Comparison of ENCODE assay signal across 27 mouse cellular contexts in the genomic region with DNA sequence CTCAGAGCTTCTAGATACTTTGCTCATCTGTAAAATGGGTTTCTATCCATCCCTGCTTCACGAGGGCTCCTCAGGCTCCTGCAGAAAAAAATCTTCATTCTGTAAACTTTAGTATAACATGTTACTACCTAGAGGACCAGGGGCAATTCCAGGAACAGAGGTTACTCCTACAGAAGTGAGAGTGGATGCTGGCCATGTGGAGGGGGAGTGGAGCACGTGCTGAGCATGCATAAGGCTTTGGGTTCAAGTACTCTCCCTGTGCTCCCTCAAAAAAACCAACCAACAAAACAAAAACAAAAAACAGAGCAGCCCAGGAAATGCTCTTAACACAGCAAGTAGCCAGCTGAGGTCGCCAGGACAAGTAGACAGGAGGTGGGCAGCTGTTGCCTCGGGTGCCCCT. TPM values are rescaled to one million over a fixed set of nuclear protein-coding genes. Genes with fewer than 3 reads are reported as not detected.
A peak's percentile ranks its signal among the peaks of the same experiment; 100 is the strongest.
DNase-seq lines count a peak whose midpoint lies in the region; ATAC-seq and TF ChIP-seq lines count a peak whose summit lies in the region.
"Had no signal": no experiment of that assay in that cellular context is flagged by ENCODE, and none has a peak within 500 bp of the region (broad histone marks: within the 10 kb centered on the region; RNA-seq: fewer than 3 reads in every experiment).

No protein-coding gene starts in this region.

- TF ChIP-seq POLR2A in small intestine, adult 2 months (IDR thresholded peaks at IDR 0.05; ENCODE audit: low read depth, low read length) = no peak

- TF ChIP-seq CTCF in small intestine, adult 2 months (IDR thresholded peaks at IDR 0.05; ENCODE audit: extremely low read depth, insufficient read length, insufficient replicate concordance, low read depth, low read length) = no peak

- H3K27me3 ChIP-seq in heart, embryonic 11.5 days (ENCODE audit: control insufficient read depth, insufficient read depth, low read length) = no peaks in the 10 kb centered on the region
- H3K27me3 ChIP-seq in kidney, embryonic 16.5 days (ENCODE audit: insufficient read depth, low read length) = no peaks in the 10 kb centered on the region
- H3K27me3 ChIP-seq in limb, embryonic 10.5 days (ENCODE audit: low read depth, poor library complexity, severe bottlenecking) = no peaks in the 10 kb centered on the region
- 0 out of 2 replicates have a peak, but pooled peaks cover 4% of the 10 kb centered on the region for H3K27me3 ChIP-seq in small intestine, adult 2 months (ENCODE audit: control insufficient read depth, insufficient read depth, low read length)
- H3K27me3 ChIP-seq: heart, embryonic 13.5 days; Patski had no signal

- no peaks in the 10 kb centered on the region for H3K36me3 ChIP-seq in heart, embryonic 11.5 days (ENCODE audit: control insufficient read depth, insufficient read depth, low read length)
- no peaks in the 10 kb centered on the region for H3K36me3 ChIP-seq in kidney, embryonic 16.5 days (ENCODE audit: insufficient read depth, low read length)
- no peaks in the 10 kb centered on the region for H3K36me3 ChIP-seq in limb, embryonic 10.5 days
- H3K36me3 ChIP-seq in small intestine, adult 2 months (ENCODE audit: control insufficient read depth, insufficient read depth, low read length) = no peaks in the 10 kb centered on the region
- H3K36me3 ChIP-seq: forebrain, embryonic 10.5 days; G1E; heart, embryonic 13.5 days had no signal

- WGBS in heart, embryonic 11.5 days (ENCODE audit: insufficient replicate concordance) = 74% methylated on average over 4 of the region's 4 CpGs
- 40% methylated on average over 4 of the region's 4 CpGs for WGBS in kidney, embryonic 16.5 days
- 64% methylated on average over 4 of the region's 4 CpGs for WGBS in limb, embryonic 10.5 days
- 71% methylated on average over 4 of the region's 4 CpGs for WGBS in small intestine, adult 2 months

- no peaks in the 10 kb centered on the region for H3K9me3 ChIP-seq in heart, embryonic 11.5 days (replicated peaks; ENCODE audit: control insufficient read depth, low read length)
- no peaks in the 10 kb centered on the region for H3K9me3 ChIP-seq in kidney, embryonic 16.5 days (ENCODE audit: low read length)
- H3K9me3 ChIP-seq in limb, embryonic 10.5 days (replicated peaks) = no peaks in the 10 kb centered on the region
- H3K9me3 ChIP-seq: forebrain, embryonic 10.5 days; forebrain, embryonic 13.5 days; G1E; heart, embryonic 13.5 days had no signal

- H3K4me3 ChIP-seq in heart, embryonic 11.5 days (ENCODE audit: low read depth, low read length) = no peak overlapping the region
- H3K4me3 ChIP-seq in kidney, embryonic 16.5 days (ENCODE audit: low read length) = no peak overlapping the region
- H3K4me3 ChIP-seq in limb, embryonic 10.5 days = no peak overlapping the region
- no peak overlapping the region for H3K4me3 ChIP-seq in small intestine, adult 2 months (ENCODE audit: low read depth, low read length)
- H3K4me3 ChIP-seq: forebrain, embryonic 10.5 days; forebrain, embryonic 13.5 days; heart, embryonic 13.5 days had no signal

- no peak overlapping the region for H3K4me2 ChIP-seq in heart, embryonic 11.5 days
- no peak overlapping the region for H3K4me2 ChIP-seq in kidney, embryonic 16.5 days (replicated peaks; ENCODE audit: low read depth, low read length)
- H3K4me2 ChIP-seq: forebrain, embryonic 13.5 days; heart, embryonic 13.5 days; hindbrain, embryonic 14.5 days had no signal

- ATAC-seq in heart, embryonic 11.5 days (replicated peaks; ENCODE audit: insufficient number of reproducible peaks, low FRiP score, low TSS enrichment) = no peak
- ATAC-seq in kidney, embryonic 16.5 days (ENCODE audit: low FRiP score, low TSS enrichment) = no peak
- ATAC-seq: forebrain, embryonic 13.5 days; forebrain, embryonic 16.5 days had no signal

- peaks cover 59% of the 10 kb centered on the region for H3K4me1 ChIP-seq in heart, embryonic 11.5 days (ENCODE audit: control insufficient read depth, insufficient read depth, low read length)
- H3K4me1 ChIP-seq in kidney, embryonic 16.5 days (ENCODE audit: insufficient read depth, low read length) = peaks cover 84% of the 10 kb centered on the region
- H3K4me1 ChIP-seq in limb, embryonic 10.5 days = peaks cover 88% of the 10 kb centered on the region
- peaks cover 8% of the 10 kb centered on the region for H3K4me1 ChIP-seq in small intestine, adult 2 months (ENCODE audit: control insufficient read depth, insufficient read depth, insufficient read length, low read length)

- peak; percentile 91 for DNase-seq in heart, adult 11 months
- DNase-seq in kidney, adult 11 months = no peak
- no peak for DNase-seq in limb, embryonic 10.5 days (ENCODE audit: low spot score)
- DNase-seq in adrenal gland, postnatal 14 days = no peak
- DNase-seq: B cell, adult 2 months; cerebellum, adult 11-12 months; cerebellum, adult 8-10 months; cerebellum, postnatal 36 days; embryo, embryonic 11 days had no signal

- H3K9ac ChIP-seq in heart, embryonic 11.5 days (ENCODE audit: low read depth, low read length) = no peak overlapping the region
- no peak overlapping the region for H3K9ac ChIP-seq in kidney, embryonic 16.5 days (replicated peaks; ENCODE audit: low read length)
- H3K9ac ChIP-seq: forebrain, embryonic 13.5 days; hindbrain, embryonic 14.5 days had no signal

- no peak overlapping the region for H3K27ac ChIP-seq in heart, embryonic 11.5 days (ENCODE audit: low read depth, low read length)
- H3K27ac ChIP-seq in kidney, embryonic 16.5 days (ENCODE audit: low read length) = peak overlapping the region; percentile 73; the same call in 1 of the 2 replicates
- peak overlapping the region; percentile 59 for H3K27ac ChIP-seq in limb, embryonic 10.5 days
- peak overlapping the region; percentile 7; the same call in 1 of the 2 replicates for H3K27ac ChIP-seq in small intestine, adult 2 months (ENCODE audit: insufficient read depth, low read depth, low read length)
- H3K27ac ChIP-seq: forebrain, embryonic 10.5 days; forebrain, embryonic 13.5 days; heart, embryonic 13.5 days; hindbrain, embryonic 14.5 days had no signal

RNA-seq across cellular contexts. Expression of gene Sema4c, which starts 5.5 kb away (rescaled TPM):
- polyA plus RNA-seq in heart, embryonic 11.5 days (2014; fragmentation: Nextera tagmentation; extraction: Ambion mirVana) = 0.96 and 2.1 TPM in 2 replicates
- 21.4 and 21.9 TPM in 2 replicates for polyA plus RNA-seq in kidney, embryonic 16.5 days (2015; fragmentation: Nextera tagmentation; extraction: Ambion mirVana)
- 28.5 and 34.2 TPM in 2 replicates for polyA plus RNA-seq in limb, embryonic 10.5 days (2016; fragmentation: Nextera tagmentation; extraction: Ambion mirVana)
- polyA plus RNA-seq in small intestine, adult 2 months (2012; rRNA removed) = 3.4 and 6.0 TPM in 2 replicates
- total RNA-seq in adrenal gland, postnatal 14 days (2021) = 20.7 and 27.9 TPM in 2 replicates
- polyA plus RNA-seq: G1E had no signal

RNA-seq across cellular contexts. Expression of gene Ankrd39, which starts 16.4 kb away (rescaled TPM):
- polyA plus RNA-seq in heart, embryonic 11.5 days (2014; fragmentation: Nextera tagmentation; extraction: Ambion mirVana) = 19.9 and 25.1 TPM in 2 replicates
- polyA plus RNA-seq in kidney, embryonic 16.5 days (2015; fragmentation: Nextera tagmentation; extraction: Ambion mirVana) = 29.2 and 30.0 TPM in 2 replicates
- 19.5 and 20.3 TPM in 2 replicates for polyA plus RNA-seq in limb, embryonic 10.5 days (2016; fragmentation: Nextera tagmentation; extraction: Ambion mirVana)
- 10.3 and 13.5 TPM in 2 replicates for polyA plus RNA-seq in small intestine, adult 2 months (2012; rRNA removed)
- total RNA-seq in adrenal gland, postnatal 14 days (2021) = 11.7 and 15.3 TPM in 2 replicates

RNA-seq across cellular contexts. Expression of gene Gm42417, which starts 24.4 kb away (rescaled TPM):
- 0.44 TPM in 1 of 2 replicates, not detected in the other for polyA plus RNA-seq in heart, embryonic 11.5 days (2014; fragmentation: Nextera tagmentation; extraction: Ambion mirVana)
- polyA plus RNA-seq in kidney, embryonic 16.5 days (2015; fragmentation: Nextera tagmentation; extraction: Ambion mirVana) = 0.30 and 1.5 TPM in 2 replicates
- 0.39 TPM in 1 of 2 replicates, not detected in the other for polyA plus RNA-seq in limb, embryonic 10.5 days (2016; fragmentation: Nextera tagmentation; extraction: Ambion mirVana)
- polyA plus RNA-seq in small intestine, adult 2 months (2012; rRNA removed) = not detected in 2 replicates
- 2.1 TPM in 1 of 2 replicates, not detected in the other for total RNA-seq in adrenal gland, postnatal 14 days (2021)
- total RNA-seq: adrenal gland, adult 18-20 months; adrenal gland, postnatal 4 days; G1E had no signal
- polyA plus RNA-seq: embryonic facial prominence, embryonic 11.5 days; embryonic facial prominence, embryonic 14.5 days; forebrain, embryonic 10.5 days; gonadal fat pad, adult 2 months; heart, embryonic 13.5 days; heart, embryonic 16.5 days; hindbrain, embryonic 11.5 days; intestine, embryonic 14.5 days had no signal

RNA-seq across cellular contexts. Expression of gene Ankrd23, which starts 26.9 kb away (rescaled TPM):
- 9.8 and 13.6 TPM in 2 replicates for polyA plus RNA-seq in heart, embryonic 11.5 days (2014; fragmentation: Nextera tagmentation; extraction: Ambion mirVana)
- 15.2 and 21.7 TPM in 2 replicates for polyA plus RNA-seq in kidney, embryonic 16.5 days (2015; fragmentation: Nextera tagmentation; extraction: Ambion mirVana)
- 14.3 and 16.8 TPM in 2 replicates for polyA plus RNA-seq in limb, embryonic 10.5 days (2016; fragmentation: Nextera tagmentation; extraction: Ambion mirVana)
- polyA plus RNA-seq in small intestine, adult 2 months (2012; rRNA removed) = 5.2 and 5.8 TPM in 2 replicates
- total RNA-seq in adrenal gland, postnatal 14 days (2021) = 8.9 and 9.7 TPM in 2 replicates

RNA-seq across cellular contexts. Expression of gene Cnnm3, which starts 52.0 kb away (rescaled TPM):
- 2.5 and 3.9 TPM in 2 replicates for polyA plus RNA-seq in heart, embryonic 11.5 days (2014; fragmentation: Nextera tagmentation; extraction: Ambion mirVana)
- polyA plus RNA-seq in kidney, embryonic 16.5 days (2015; fragmentation: Nextera tagmentation; extraction: Ambion mirVana) = 3.5 and 3.7 TPM in 2 replicates
- polyA plus RNA-seq in limb, embryonic 10.5 days (2016; fragmentation: Nextera tagmentation; extraction: Ambion mirVana) = 3.6 and 4.5 TPM in 2 replicates
- polyA plus RNA-seq in small intestine, adult 2 months (2012; rRNA removed) = 7.1 and 13.0 TPM in 2 replicates
- 26.3 and 27.5 TPM in 2 replicates for total RNA-seq in adrenal gland, postnatal 14 days (2021)
